Mouse (Mus musculus) liver, embryonic 12.5 days (tissue): ENCODE results near the gene Ctc1. TPM values are rescaled to one million over a fixed set of nuclear protein-coding genes. Genes with fewer than 3 reads are reported as not detected.

Experiments used
- microRNA-seq: library from miRNA; unstranded; fragments of <30 nt; microRNA quantifications from one replicate; pipeline ENCODE4, GENCODE M21; 2017
- polyA plus RNA-seq: library from polyadenylated mRNA; unstranded; fragments of >200 nt; fragmentation: Nextera tagmentation; extraction: Ambion mirVana; gene quantifications from 2 replicates; pipeline ENCODE4 v1.2.1, GENCODE M21; 2016

Gene Ctc1
- polyA plus RNA-seq, 1 experiment from 2014 or later, result 31.4 TPM

Small RNAs within 50 kb of the gene (microRNA-seq; reads per million reads assigned to microRNA genes)
- 9.5 reads per million, percentile 21 among the genes with 10 or more reads in this experiment for gene Mir3062

Other genes starting within 250 kb of the Ctc1 start
- gene Ndel1, start 144.1 kb upstream of the Ctc1 start, polyA plus RNA-seq, result 40.4 and 42.0 TPM in 2 replicates
- 0.07 and 0.10 TPM in 2 replicates for gene Rnf222, start 127.4 kb upstream of the Ctc1 start, polyA plus RNA-seq
- gene Rpl26, start 114.3 kb upstream of the Ctc1 start, polyA plus RNA-seq, result 938 and 976 TPM in 2 replicates
- not detected in 2 replicates for gene Odf4, start 88.8 kb upstream of the Ctc1 start, polyA plus RNA-seq
- gene Arhgef15, start 58.4 kb upstream of the Ctc1 start, polyA plus RNA-seq, result 2.9 and 3.0 TPM in 2 replicates
- 0.87 and 0.90 TPM in 2 replicates for gene Slc25a35, start 47.8 kb upstream of the Ctc1 start, polyA plus RNA-seq
- gene Rangrf, start 40.7 kb upstream of the Ctc1 start, polyA plus RNA-seq, result 54.7 and 61.0 TPM in 2 replicates
- 42.2 and 44.4 TPM in 2 replicates for gene Pfas, start 7.5 kb upstream of the Ctc1 start, polyA plus RNA-seq
- 142 TPM in 2 replicates for gene Aurkb, start 29.7 kb downstream of the Ctc1 start, polyA plus RNA-seq
- 5.3 and 6.1 TPM in 2 replicates for gene Borcs6, start 43.8 kb downstream of the Ctc1 start, polyA plus RNA-seq
- gene Tmem107, start 54.9 kb downstream of the Ctc1 start, polyA plus RNA-seq, result 32.0 and 34.8 TPM in 2 replicates
- 26.3 and 27.5 TPM in 2 replicates for gene Vamp2, start 72.6 kb downstream of the Ctc1 start, polyA plus RNA-seq
- 2.5 and 4.0 TPM in 2 replicates for gene Per1, start 79.3 kb downstream of the Ctc1 start, polyA plus RNA-seq
- 0.44 and 0.46 TPM in 2 replicates for gene Hes7, start 104.5 kb downstream of the Ctc1 start, polyA plus RNA-seq
- gene 9130213A22Rik, start 106.7 kb downstream of the Ctc1 start, polyA plus RNA-seq, result 0.14 TPM in 1 of 2 replicates, not detected in the other
- gene Aloxe3, start 110.0 kb downstream of the Ctc1 start, polyA plus RNA-seq, result not detected in 2 replicates
- gene Alox12b, start 141.1 kb downstream of the Ctc1 start, polyA plus RNA-seq, result not detected in 2 replicates
- gene Alox8, start 181.9 kb downstream of the Ctc1 start, polyA plus RNA-seq, result not detected in 2 replicates
- not detected in 2 replicates for gene Gucy2e, start 221.1 kb downstream of the Ctc1 start, polyA plus RNA-seq